Mouse (Mus musculus) embryo, embryonic 9.5 days (tissue): Measurements from ENCODE around the gene Arhgef38.

Source experiments
- DNase-seq: peaks from one replicate; pipeline ENCODE4 v3.0.0-alpha.2; 2017; ENCODE audit errors: extremely low spot score

Arhgef38 gene

GRCm38 (mm10) chr3:133092274-133092853 lies 142.4 kb downstream of the Arhgef38 start:
- no peak for DNase-seq

- peak; percentile 91 for DNase-seq
These were observed 143.0 kb downstream of the Arhgef38 start, which contains the start of the genes Ints12 and Gstcd for GRCm38 (mm10) chr3:133091664-133092273. Gene Ints12, plus strand, starts transcription at chr3:133091840. Gene Gstcd, minus strand, starts transcription at chr3:133092033.

GRCm38 (mm10) chr3:133091121-133091663 lies 143.6 kb downstream of the Arhgef38 start:
- no peak for DNase-seq

GRCm38 (mm10) chr3:133090247-133091120 lies 144.3 kb downstream of the Arhgef38 start:
- DNase-seq, result peak; percentile 37

GRCm38 (mm10) chr3:133085858-133086257 lies 148.9 kb downstream of the Arhgef38 start:
- peak; percentile 10 for DNase-seq

GRCm38 (mm10) chr3:133082736-133083135 lies 152.0 kb downstream of the Arhgef38 start:
- no peak for DNase-seq

GRCm38 (mm10) chr3:133075560-133075959 lies 159.2 kb downstream of the Arhgef38 start:
- DNase-seq, result no peak
